Mouse (Mus musculus) yolk sac, embryonic 10.5 days (tissue): Measurements from ENCODE around the gene Spatc1l.

Experiments used
- DNase-seq: peaks from one replicate; pipeline ENCODE4 v3.0.0-alpha.2; 2017; ENCODE audit warnings: low spot score

Spatc1l gene

DNA sequence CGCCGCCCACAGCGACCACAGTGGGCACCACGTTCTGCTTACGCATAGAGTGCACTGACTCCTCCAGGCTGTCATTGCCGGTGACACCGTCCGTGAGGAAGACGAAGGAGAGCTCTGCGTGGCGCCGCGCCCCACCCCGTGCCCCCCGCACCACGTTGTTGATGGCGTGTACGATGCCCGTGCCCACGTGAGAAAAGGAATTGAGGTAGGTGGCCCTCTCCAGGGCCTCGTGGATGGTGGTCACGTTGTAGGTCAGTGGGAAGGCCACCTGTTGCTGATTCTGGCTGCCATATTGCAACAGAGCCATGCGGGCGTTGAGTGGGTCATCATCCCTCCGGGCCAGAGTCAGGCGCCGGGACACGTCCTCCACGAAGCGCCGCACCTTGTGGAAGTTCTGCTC is 34.3 kb downstream of the Spatc1l start:
- no peak for DNase-seq

DNA sequence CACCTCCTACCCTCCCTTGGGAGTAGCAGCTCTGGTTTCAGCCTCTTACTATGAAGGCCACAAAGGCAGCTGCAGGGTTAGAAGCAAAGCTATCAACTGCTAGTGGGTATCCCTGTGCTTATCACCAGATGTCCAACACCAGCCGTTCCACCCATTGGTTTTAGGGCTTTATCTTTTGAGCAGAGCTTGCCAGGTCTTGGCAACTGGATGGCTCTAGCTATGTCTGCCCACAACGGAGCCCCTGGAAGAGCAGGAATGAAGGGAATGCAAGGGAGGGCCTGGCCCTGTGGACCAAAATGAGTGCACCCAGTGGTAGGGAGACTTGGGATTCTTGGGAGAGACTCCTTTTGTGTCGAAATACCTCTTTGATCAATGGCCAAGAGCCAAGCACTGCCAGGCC is 40.6 kb downstream of the Spatc1l start:
- DNase-seq = no peak

DNA sequence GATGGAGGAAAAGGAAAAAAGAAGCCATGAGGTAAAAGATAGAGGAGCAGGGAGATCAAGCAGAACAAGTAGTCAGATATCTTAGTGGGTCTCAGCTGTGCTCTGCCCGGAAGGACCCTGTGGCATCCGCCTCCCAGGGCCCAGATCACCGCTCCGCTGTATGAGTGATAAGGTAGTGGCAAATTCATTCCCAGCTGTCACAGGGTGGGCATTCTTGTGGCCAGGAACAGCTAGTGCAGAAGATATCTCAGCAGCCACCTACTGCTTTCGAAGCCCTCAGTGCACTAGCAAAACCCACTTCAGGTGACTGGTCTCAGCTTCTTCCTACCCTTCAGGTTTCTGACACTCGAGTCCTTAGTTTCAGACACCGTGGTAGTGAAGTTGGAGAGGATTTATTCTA is 50.4 kb downstream of the Spatc1l start:
- no peak for DNase-seq
